Mouse (Mus musculus) skeletal muscle tissue, adult 2 months (tissue): ENCODE data around the gene Prkci.

ENCODE experiments used
- DNase-seq: peaks from one replicate; pipeline ENCODE4 v3.0.0-alpha.2; 2012; ENCODE audit warnings: low read depth, low spot score

Gene Prkci

GRCm38 (mm10) chr3:30994859-30995258 lies 688 bp upstream of the Prkci start:
- no peak for DNase-seq

DNA sequence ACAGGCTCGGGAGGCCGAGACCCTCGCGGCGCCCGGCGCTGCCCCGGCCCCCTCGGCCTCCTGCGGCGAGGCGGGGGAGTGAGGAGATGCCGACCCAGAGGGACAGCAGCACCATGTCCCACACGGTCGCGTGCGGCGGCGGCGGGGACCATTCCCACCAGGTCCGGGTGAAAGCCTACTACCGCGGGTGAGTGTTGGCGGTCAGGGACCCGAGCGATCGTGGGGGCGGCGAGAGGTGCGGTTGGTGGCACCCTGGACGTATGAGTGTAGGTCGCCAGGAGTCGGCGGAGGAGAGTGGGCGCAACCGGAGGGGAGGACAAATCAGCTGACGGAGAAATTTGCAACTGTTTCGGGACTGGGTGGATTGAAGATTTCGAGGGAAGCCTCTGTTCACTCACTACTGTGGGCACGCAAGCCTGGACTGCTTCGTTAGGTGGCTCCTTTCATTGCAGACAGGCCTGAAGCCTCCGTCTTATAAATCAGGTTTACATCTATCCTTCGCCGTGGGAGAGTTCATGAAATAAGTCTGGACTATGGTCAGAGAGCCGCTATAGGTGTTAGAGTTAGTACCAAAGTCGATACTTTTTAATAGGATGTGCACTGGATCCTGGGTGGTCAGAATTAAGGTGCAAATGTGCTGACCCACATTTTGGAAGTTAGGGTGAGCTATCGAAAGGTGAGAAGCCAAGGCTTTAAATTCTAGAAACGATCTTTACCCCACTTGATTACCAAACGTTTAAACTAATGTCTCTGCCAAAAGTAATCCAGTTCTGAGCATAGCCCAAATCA lies 546 bp downstream of the Prkci start:
- DNase-seq, result no peak

DNA sequence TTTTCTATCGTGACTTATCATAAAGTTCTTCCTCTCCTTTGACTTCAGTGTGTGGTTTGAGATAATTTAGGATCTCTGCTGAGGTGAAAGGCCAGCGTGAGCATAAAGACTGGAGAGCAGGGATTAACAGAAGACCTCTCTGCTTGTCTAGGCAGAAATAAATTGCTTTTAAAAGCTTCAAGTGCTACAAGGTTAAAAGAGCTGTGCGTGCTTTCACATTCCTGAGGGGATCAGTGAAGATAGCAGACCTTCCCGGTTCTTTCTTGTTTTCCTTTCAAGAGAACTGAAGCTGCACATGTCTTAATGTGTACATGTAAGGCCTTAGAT lies 1.1 kb downstream of the Prkci start:
- no peak for DNase-seq

DNA sequence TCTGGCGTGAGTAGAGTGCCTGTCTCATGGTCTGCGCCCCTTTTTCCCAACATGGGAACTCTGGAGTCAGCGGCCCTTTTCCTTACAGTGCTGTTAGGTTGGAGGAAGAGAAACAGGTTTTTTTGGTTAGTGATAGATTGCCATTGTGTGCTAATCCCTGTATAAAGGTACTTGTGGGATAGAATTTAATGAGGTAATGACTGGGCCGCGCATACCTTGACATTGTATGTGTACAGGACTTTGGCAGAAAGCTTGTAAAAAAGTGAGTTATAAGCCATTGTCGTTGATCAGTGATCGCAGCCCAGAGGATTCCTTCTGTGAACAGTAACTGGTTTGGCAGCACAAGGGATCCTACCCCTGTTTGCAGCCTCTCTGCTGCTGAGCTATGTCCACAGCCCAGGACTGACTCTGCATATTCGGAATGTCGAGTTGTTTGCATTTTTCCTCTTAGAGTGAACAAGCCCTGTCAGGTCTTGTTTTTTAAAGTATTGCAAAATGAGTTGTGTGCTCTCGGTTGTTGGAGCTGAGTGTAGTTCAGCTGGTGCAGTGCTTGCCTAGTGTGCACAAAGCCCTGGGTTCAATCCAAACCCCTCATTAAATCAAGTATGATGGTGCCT lies 4.0 kb downstream of the Prkci start:
- DNase-seq, result no peak

GRCm38 (mm10) chr3:31000018-31000407 lies 4.5 kb downstream of the Prkci start:
- no peak for DNase-seq

DNA sequence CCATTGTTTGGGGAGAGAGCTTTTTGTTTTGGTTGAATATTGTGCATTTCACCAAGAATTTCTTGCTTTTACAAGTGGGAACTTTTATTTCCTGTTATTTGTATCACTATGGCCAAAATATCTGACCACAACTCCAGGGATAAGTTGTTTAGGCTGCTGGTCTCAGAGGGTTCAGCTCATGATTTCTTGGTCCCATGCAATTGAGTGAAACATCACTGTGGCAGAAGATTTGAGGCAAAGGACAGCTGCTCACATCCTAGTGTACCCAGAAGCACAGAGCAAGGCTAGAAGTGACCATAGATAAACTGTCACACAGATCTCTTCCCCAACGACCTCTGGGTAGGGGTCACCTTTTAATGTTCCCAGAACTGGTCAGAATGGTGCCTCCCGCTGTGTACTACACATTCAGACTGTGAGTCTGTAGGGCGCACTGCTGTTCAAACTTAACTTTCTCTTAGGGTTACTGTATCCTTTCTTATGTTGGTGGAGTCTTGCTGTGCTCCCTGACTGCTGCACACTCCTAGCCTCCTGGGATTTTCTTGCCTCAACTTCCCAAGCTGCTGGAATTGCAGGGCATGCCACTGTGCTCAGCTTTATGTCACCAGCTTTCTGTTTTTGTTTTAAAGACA lies 5.6 kb downstream of the Prkci start:
- no peak for DNase-seq

- DNase-seq, result no peak
Measured at GRCm38 (mm10) chr3:31004320-31005209, 9.0 kb downstream of the Prkci start.

DNA sequence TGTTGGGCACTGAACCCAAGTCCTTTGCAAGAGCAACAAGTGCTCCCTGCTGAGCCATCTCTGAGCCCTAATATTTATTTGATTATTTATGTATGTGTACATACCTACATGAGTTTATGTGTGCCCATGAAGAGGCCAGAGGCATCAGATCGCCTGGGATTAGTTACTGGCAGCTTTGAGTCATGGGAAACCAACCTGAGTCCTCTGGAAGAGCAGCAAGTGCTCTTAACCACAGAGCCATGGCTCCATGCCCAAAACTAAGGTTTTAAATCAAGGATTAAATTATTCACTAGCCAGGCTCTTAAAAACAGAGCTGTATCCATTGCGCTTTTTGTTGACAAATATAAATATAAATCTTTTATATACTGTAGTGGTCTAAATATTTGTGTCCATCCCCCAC lies 18.8 kb downstream of the Prkci start:
- peak; percentile 25 for DNase-seq

GRCm38 (mm10) chr3:31015682-31016443 lies 20.3 kb downstream of the Prkci start:
- no peak for DNase-seq

DNA sequence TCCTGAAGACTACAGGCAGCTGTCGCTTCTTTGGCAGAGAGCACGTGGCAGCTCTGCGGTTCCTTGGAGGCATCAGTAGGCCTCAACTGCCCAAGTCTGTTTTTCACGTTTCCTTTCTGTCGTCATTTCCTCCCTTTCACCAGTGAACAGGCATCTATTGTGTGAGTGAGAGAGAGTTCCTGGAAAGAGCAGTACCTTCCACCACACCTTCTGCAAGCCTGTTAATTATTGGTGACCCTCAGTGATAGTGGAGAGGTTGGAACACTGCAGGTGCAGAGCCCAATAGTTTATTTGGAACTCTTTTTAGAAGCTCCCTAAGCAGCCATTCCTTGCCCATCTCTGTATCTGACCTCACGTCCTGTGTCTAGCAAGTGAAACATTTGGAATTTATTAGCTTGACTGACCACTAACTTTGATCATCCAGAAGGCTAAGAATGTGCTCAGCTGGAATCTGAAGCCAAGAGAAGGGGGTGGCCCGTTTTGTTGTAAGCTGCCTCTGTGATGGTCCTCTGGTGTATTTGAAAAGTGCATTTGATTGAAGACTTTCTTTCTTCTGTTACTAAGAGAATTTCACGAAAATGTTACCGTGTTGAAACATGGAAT lies 21.1 kb downstream of the Prkci start:
- DNase-seq, result no peak

GRCm38 (mm10) chr3:31017652-31018051 lies 22.1 kb downstream of the Prkci start:
- DNase-seq, result no peak

DNA sequence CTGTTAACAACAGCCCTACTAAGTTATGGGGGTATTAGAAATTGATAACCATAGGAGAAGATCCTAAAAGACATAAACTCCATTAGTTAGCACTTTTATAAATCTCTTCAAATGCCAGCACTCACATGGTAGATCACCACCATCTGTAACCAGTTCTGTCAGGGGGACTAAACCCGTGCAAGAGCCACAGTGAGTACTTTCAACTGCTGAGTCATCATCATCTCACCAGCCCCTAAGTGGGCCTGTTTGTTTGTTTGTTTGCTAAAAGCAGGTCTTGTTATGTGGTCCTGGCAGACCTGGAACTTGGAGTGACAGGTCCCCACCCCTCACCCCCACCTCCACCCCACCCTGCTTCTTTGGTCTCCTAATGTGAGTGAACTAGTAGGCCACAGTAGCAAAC lies 23.7 kb downstream of the Prkci start:
- DNase-seq, result no peak

- DNase-seq, result no peak
Measured at GRCm38 (mm10) chr3:31019793-31020447, 24.4 kb downstream of the Prkci start.

- DNase-seq, result no peak
Measured at GRCm38 (mm10) chr3:31020656-31021055, 25.1 kb downstream of the Prkci start.

DNA sequence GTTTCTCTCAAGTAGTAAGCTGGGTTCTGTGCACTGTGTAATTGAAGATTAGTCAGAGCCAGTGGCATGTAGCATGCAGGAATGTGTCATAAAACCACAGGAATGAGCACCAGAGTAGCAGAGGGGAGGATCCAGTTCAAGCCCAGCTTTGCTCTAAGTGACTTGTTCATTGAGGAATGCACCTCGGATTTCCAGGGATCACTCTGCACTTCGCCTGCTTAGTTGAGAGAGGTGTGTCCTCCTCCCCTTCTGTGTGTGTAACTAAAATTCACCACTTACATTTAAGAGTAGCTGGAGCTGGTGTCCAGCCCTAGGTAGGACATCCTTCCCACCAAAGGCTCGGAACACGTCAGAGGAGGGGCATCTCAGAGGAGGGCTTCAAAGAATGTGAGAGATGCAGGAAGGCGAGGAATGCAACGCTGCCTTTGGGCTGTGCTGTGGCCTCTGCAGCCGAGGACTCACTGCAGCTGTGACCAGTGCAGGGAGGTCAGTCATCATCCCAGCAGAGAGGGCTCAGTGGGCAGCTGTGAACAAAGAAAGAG lies 27.4 kb downstream of the Prkci start:
- DNase-seq, result peak; percentile 41

GRCm38 (mm10) chr3:31027718-31028117 lies 32.2 kb downstream of the Prkci start:
- no peak for DNase-seq

- no peak for DNase-seq
Measured at GRCm38 (mm10) chr3:31031621-31032020, 36.1 kb downstream of the Prkci start.

- no peak for DNase-seq
Measured at GRCm38 (mm10) chr3:31033644-31034043, 38.1 kb downstream of the Prkci start.

GRCm38 (mm10) chr3:31037851-31038250 lies 42.3 kb downstream of the Prkci start:
- DNase-seq, result no peak

- DNase-seq, result no peak
Measured at GRCm38 (mm10) chr3:31038689-31039088, 43.1 kb downstream of the Prkci start.
